Mouse (Mus musculus): Measurements from ENCODE around the gene Grip1.

The Grip1 gene

GRCm38 (mm10) chr10:119453431-119454105, at the start of gene Grip1:
TSS of gene Grip1 (plus strand) at chr10:119453830.
- peak; percentile 70 for ATAC-seq (ENCODE audit: low TSS enrichment)

- no peak for ATAC-seq (ENCODE audit: low TSS enrichment)
Measured at GRCm38 (mm10) chr10:119405103-119405502, 48.5 kb upstream of the Grip1 start.

GRCm38 (mm10) chr10:119405612-119406011, 48.0 kb upstream of the Grip1 start:
- ATAC-seq (ENCODE audit: low TSS enrichment) = no peak

- ATAC-seq (ENCODE audit: low TSS enrichment) = peak; percentile 62; the same call in 1 of the 2 replicates
Measured at GRCm38 (mm10) chr10:119408327-119408726, 45.3 kb upstream of the Grip1 start.

GRCm38 (mm10) chr10:119413238-119413637, 40.4 kb upstream of the Grip1 start:
- no peak for ATAC-seq (ENCODE audit: low TSS enrichment)

GRCm38 (mm10) chr10:119415106-119415505, 38.5 kb upstream of the Grip1 start:
- ATAC-seq (ENCODE audit: low TSS enrichment) = no peak

- ATAC-seq (ENCODE audit: low TSS enrichment) = no peak
Measured at GRCm38 (mm10) chr10:119421418-119421817, 32.2 kb upstream of the Grip1 start.

GRCm38 (mm10) chr10:119423821-119424534, 29.7 kb upstream of the Grip1 start:
- no peak for ATAC-seq (ENCODE audit: low TSS enrichment)

- no peak for ATAC-seq (ENCODE audit: low TSS enrichment)
Measured at GRCm38 (mm10) chr10:119427653-119428052, 26.0 kb upstream of the Grip1 start.

- ATAC-seq (ENCODE audit: low TSS enrichment) = no peak
Measured at GRCm38 (mm10) chr10:119428106-119428505, 25.5 kb upstream of the Grip1 start.

- ATAC-seq (ENCODE audit: low TSS enrichment) = no peak
Measured at GRCm38 (mm10) chr10:119430240-119430639, 23.4 kb upstream of the Grip1 start.

GRCm38 (mm10) chr10:119431801-119432200, 21.8 kb upstream of the Grip1 start:
- no peak for ATAC-seq (ENCODE audit: low TSS enrichment)

- no peak for ATAC-seq (ENCODE audit: low TSS enrichment)
Measured at GRCm38 (mm10) chr10:119435818-119436217, 17.8 kb upstream of the Grip1 start.

GRCm38 (mm10) chr10:119437319-119437718, 16.3 kb upstream of the Grip1 start:
- no peak for ATAC-seq (ENCODE audit: low TSS enrichment)

- no peak for ATAC-seq (ENCODE audit: low TSS enrichment)
Measured at GRCm38 (mm10) chr10:119441743-119442142, 11.9 kb upstream of the Grip1 start.

- no peak for ATAC-seq (ENCODE audit: low TSS enrichment)
Measured at GRCm38 (mm10) chr10:119447392-119447914, 6.2 kb upstream of the Grip1 start.

- ATAC-seq (ENCODE audit: low TSS enrichment) = no peak
Measured at GRCm38 (mm10) chr10:119447930-119448329, 5.7 kb upstream of the Grip1 start.

GRCm38 (mm10) chr10:119452698-119453097, 932 bp upstream of the Grip1 start:
- ATAC-seq (ENCODE audit: low TSS enrichment) = no peak

GRCm38 (mm10) chr10:119454106-119454667, 557 bp downstream of the Grip1 start:
- ATAC-seq (ENCODE audit: low TSS enrichment) = peak; percentile 44

GRCm38 (mm10) chr10:119454668-119455542, 1.3 kb downstream of the Grip1 start:
- ATAC-seq (ENCODE audit: low TSS enrichment) = 0 out of 2 replicates have a peak, but pooled peaks have one; percentile 15

- no peak for ATAC-seq (ENCODE audit: low TSS enrichment)
Measured at GRCm38 (mm10) chr10:119455543-119455940, 1.9 kb downstream of the Grip1 start.

GRCm38 (mm10) chr10:119457121-119457520, 3.5 kb downstream of the Grip1 start:
- ATAC-seq (ENCODE audit: low TSS enrichment) = no peak

Data from frontal cortex, adult (tissue).